Mouse (Mus musculus) erythroblast, embryonic 14.5 days (primary cell): ENCODE results near the gene C130026I21Rik.
"Not testable (repeated sequence)": the region's sequence is repeated elsewhere in the genome, so short reads cannot be mapped to it uniquely, and the experiment has no call there.

Experiments
- GATA1 ChIP-seq: IDR thresholded peaks from 2 replicates; pipeline ENCODE4 v1.6.1; 2012; ENCODE audit warnings: low read length, inconsistent platforms, mixed read lengths
- TAL1 ChIP-seq: IDR thresholded peaks from 3 replicates; pipeline ENCODE4 v1.6.1; 2012; ENCODE audit warnings: low read length, inconsistent platforms, mixed read lengths

- TF ChIP-seq TAL1, GATA1: not testable (repeated sequence)
Observed at GRCm38 (mm10) chr1:85255217-85255616, 15.1 kb downstream of the C130026I21Rik start.
